In the genomic region with DNA sequence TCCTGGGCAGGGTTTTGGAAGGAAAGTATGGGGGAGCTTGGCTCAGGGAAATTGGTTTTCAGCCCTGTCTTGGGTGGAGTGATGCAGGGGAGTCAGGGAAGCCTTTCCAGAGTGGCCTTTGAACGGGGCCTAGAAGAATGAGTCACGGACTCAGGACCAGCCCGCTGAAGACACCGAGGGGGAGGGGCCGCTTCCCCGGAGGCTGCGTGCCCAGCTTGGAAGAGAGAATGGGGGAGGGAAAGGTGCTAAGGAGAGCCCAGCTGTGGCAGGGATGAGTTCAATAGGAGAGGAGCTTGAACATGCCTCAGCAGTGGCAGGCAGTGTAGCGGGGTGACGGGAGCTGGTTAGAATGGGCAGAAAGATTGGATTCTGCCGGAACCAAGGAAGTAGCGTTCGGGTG, we compare ENCODE assay signal across 10 mouse cellular contexts.
A peak's percentile ranks its signal among the peaks of the same experiment; 100 is the strongest.
DNase-seq lines count a peak whose midpoint lies in the region; ATAC-seq lines count a peak whose summit lies in the region.
"Had no signal": no experiment of that assay in that cellular context is flagged by ENCODE, and none has a peak within 500 bp of the region (broad histone marks: within the 10 kb centered on the region; RNA-seq: fewer than 3 reads in every experiment).

No protein-coding gene starts in this region.

- ATAC-seq in kidney, embryonic 16.5 days (ENCODE audit: low FRiP score, low TSS enrichment): peak; percentile 71

- peaks cover 6% of the 10 kb centered on the region for H3K4me1 ChIP-seq in kidney, embryonic 16.5 days (ENCODE audit: insufficient read depth, low read length)
- H3K4me1 ChIP-seq: hindbrain, embryonic 15.5 days had no signal

- H3K9ac ChIP-seq in kidney, embryonic 16.5 days (replicated peaks; ENCODE audit: low read length): no peak overlapping the region
- H3K9ac ChIP-seq: hindbrain, embryonic 15.5 days; neural tube, embryonic 13.5 days had no signal

- H3K36me3 ChIP-seq in kidney, embryonic 16.5 days (ENCODE audit: insufficient read depth, low read length): no peaks in the 10 kb centered on the region
- H3K36me3 ChIP-seq: hindbrain, embryonic 15.5 days; neural tube, embryonic 13.5 days had no signal

- no peaks in the 10 kb centered on the region for H3K27me3 ChIP-seq in kidney, embryonic 16.5 days (ENCODE audit: insufficient read depth, low read length)
- H3K27me3 ChIP-seq: hindbrain, embryonic 15.5 days; neural tube, embryonic 13.5 days had no signal

- no peak overlapping the region for H3K4me3 ChIP-seq in kidney, embryonic 16.5 days (ENCODE audit: low read length)
- H3K4me3 ChIP-seq: hindbrain, embryonic 15.5 days; neural tube, embryonic 13.5 days had no signal

- WGBS in kidney, embryonic 16.5 days: 29% methylated on average over 12 of the region's 12 CpGs

- DNase-seq in kidney, adult 9 months: no peak
- DNase-seq in MN1 (ENCODE audit: low spot score): peak; percentile 19
- DNase-seq in adrenal gland, adult 8-10 months: peak; percentile 26
- DNase-seq in kidney, postnatal 10 days: peak; percentile 19
- DNase-seq in gastrocnemius, adult 8-10 months (ENCODE audit: low spot score in 2 of 2): no peak
- DNase-seq in cerebellum, adult 8-10 months: no peak

- no peak overlapping the region for H3K4me2 ChIP-seq in kidney, embryonic 16.5 days (replicated peaks; ENCODE audit: low read depth, low read length)
- H3K4me2 ChIP-seq: hindbrain, embryonic 15.5 days; liver, embryonic 11.5 days; neural tube, embryonic 13.5 days had no signal

- H3K27ac ChIP-seq in kidney, embryonic 16.5 days (ENCODE audit: low read length): no peak overlapping the region
- H3K27ac ChIP-seq: hindbrain, embryonic 15.5 days; neural tube, embryonic 13.5 days had no signal

- H3K9me3 ChIP-seq in kidney, embryonic 16.5 days (ENCODE audit: low read length): no peaks in the 10 kb centered on the region
- H3K9me3 ChIP-seq: hindbrain, embryonic 15.5 days; neural tube, embryonic 13.5 days had no signal

Comparison
In these comparisons a context has a peak if more than half of its experiments do, and no peak if none do; other contexts are left out.
1. DNase-seq: peak in MN1 (single experiment), adrenal gland, adult 8-10 months (single experiment) and kidney, postnatal 10 days (single experiment); none in kidney, adult 9 months (single experiment), gastrocnemius, adult 8-10 months (0 of 2) and cerebellum, adult 8-10 months (single experiment).